Mouse (Mus musculus) hematopoietic stem cell, adult 5-6 weeks (primary cell): Measurements from ENCODE around the gene Tgtp2. TPM values are rescaled to one million over a fixed set of nuclear protein-coding genes. Genes with fewer than 3 reads are reported as not detected.

Source experiments
- ATAC-seq, 2 experiments: fragments of 125-278 bp in 1 of 2; replicated peaks in 1 of 2; 2 replicates each; pipeline ENCODE4 v1.8.0; 2016 to 2017; ENCODE audit warnings: inconsistent platforms in 2 of 2, mild to moderate bottlenecking in 2 of 2, moderate number of reproducible peaks in 2 of 2, low read depth in 1 of 2, moderate TSS enrichment in 1 of 2; ENCODE audit not compliant: low FRiP score in 2 of 2, poor library complexity in 2 of 2, severe bottlenecking in 2 of 2, insufficient read depth in 1 of 2, low TSS enrichment in 1 of 2
- total RNA-seq: library from RNA; stranded (forward); fragments of 172-1452, 232-1000 nt; gene quantifications from 2 replicates; pipeline ENCODE4 v1.2.3, GENCODE M21; 2017

The Tgtp2 gene
- total RNA-seq: 551 and 622 TPM in 2 replicates

GRCm38 (mm10) chr11:49063713-49064469, at the start of gene Tgtp2:
Gene Tgtp2, minus strand, starts transcription at chr11:49064206.
- ATAC-seq: peak; percentile 13 to 18; a peak in 1 of 4 replicates

- no peak for ATAC-seq
Measured at GRCm38 (mm10) chr11:49112624-49113219, 48.7 kb upstream of the Tgtp2 start.

GRCm38 (mm10) chr11:49111000-49111399, 47.0 kb upstream of the Tgtp2 start:
- ATAC-seq: no peak

GRCm38 (mm10) chr11:49108833-49109232, 44.8 kb upstream of the Tgtp2 start:
- ATAC-seq: peak; percentile 46 to 77; a peak in 2 of 4 replicates

- ATAC-seq: no peak
Measured at GRCm38 (mm10) chr11:49107650-49108537, 43.9 kb upstream of the Tgtp2 start.

- ATAC-seq: no peak
Measured at GRCm38 (mm10) chr11:49105752-49106151, 41.7 kb upstream of the Tgtp2 start.

GRCm38 (mm10) chr11:49103047-49103693, 39.2 kb upstream of the Tgtp2 start:
- ATAC-seq: peak; percentile 60 to 73

- peak; percentile 75 to 80 for ATAC-seq
Measured at GRCm38 (mm10) chr11:49101500-49101899, 37.5 kb upstream of the Tgtp2 start.

GRCm38 (mm10) chr11:49100409-49100808, 36.4 kb upstream of the Tgtp2 start:
- ATAC-seq: peak in 1 of 2 experiments; percentile 43; a peak in 1 of 4 replicates

GRCm38 (mm10) chr11:49095367-49095766, 31.4 kb upstream of the Tgtp2 start:
- no peak for ATAC-seq

GRCm38 (mm10) chr11:49093861-49094660, 30.1 kb upstream of the Tgtp2 start:
- ATAC-seq: peak in 1 of 2 experiments; percentile 15; a peak in 1 of 4 replicates

GRCm38 (mm10) chr11:49092786-49093185, 28.8 kb upstream of the Tgtp2 start:
- ATAC-seq: peak in 1 of 2 experiments; percentile 46; a peak in 1 of 4 replicates

GRCm38 (mm10) chr11:49092053-49092586, 28.1 kb upstream of the Tgtp2 start:
- ATAC-seq: no peak

GRCm38 (mm10) chr11:49091171-49091570, 27.2 kb upstream of the Tgtp2 start:
- no peak for ATAC-seq

- ATAC-seq: no peak
Measured at GRCm38 (mm10) chr11:49090551-49090950, 26.5 kb upstream of the Tgtp2 start.

- ATAC-seq: no peak
Measured at GRCm38 (mm10) chr11:49089735-49090507, 25.9 kb upstream of the Tgtp2 start.
